Mouse (Mus musculus) heart, adult 10 weeks (tissue): ENCODE measurements around the gene 2310057M21Rik. TPM values are rescaled to one million over a fixed set of nuclear protein-coding genes. Genes with fewer than 3 reads are reported as not detected.

Experiments used
- polyA plus RNA-seq: library from polyadenylated mRNA; stranded (reverse); fragments of 350-450 nt; fragmentation: Illumina TruSeq; extraction: RNeasy Lipid Tissue Mini Kit (QIAGEN cat#74804); gene quantifications from one replicate; pipeline ENCODE4 v1.2.3, GENCODE M21; 2014; ENCODE audit warnings: low read depth, low replicate concordance

2310057M21Rik gene
- 9.1 TPM for polyA plus RNA-seq

DNA sequence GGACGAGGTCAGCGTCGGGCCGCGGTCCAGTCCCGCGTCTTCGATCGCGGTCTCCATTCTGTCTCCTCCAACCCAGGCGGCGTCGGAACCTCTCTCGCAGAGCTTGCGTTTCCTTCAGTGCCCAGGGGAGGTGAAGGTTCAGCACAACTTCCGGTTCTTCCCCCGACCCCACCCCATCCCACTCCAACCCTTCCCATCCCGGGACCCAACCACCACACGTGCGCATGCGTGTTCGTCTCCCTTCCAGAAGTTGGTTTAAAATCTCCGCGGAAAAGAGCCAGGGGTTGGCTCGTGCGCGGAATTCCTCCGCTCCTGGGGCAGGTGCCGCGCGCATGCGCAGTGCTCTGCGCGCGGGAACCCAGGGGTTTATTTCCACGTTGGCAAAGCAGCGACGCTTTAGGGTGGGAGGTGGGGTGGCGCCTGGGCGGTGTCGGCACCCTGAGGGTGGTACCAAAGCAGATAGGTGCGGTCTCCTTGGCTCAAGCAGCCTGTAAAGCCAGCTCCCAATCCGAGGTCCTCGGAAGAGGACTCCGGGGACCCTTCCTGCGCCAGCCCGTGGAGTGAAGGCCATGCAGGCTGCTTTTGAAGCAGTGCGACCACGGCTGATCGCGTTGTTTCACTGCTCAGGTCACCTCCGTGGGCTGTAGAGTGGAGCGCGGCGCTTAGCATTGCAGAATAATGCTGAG, at the start of gene 2310057M21Rik:
Gene 2310057M21Rik (minus strand): TSS at position 145 of the 686 bp plus-strand sequence.

DNA sequence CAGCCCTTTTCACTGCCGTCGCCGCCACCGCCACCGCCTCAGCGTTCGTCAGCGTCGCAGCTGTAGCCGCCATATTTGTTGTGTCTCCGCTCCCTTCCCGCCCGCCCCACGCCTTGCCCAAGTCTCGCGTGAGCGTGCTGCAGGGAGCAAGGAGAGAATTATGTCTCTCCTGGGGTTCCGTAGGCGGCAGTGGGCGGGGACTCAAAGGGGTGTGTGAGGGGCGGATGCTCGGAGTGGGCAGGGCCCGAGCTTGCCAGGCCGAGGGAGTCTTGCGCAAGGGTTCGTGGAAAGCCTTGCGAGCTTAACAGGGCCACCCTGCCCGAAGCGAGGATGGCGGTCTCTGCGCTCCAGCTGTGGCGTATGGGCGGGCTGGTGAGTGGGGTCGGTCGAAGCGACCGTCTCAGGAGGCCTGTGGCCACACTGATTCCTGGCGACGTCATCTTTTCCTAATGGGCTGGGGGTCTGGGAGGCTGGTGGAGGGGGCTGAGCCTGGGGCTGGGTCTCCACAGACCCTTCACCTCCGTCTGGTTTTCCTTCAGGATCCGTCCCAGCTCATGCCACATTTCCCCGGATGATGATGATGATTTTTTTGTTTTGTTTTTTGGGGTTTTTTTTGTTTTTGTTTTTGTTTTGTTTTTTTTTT, 48.0 kb upstream of the 2310057M21Rik start, which contains the start of the genes Ikzf5 and Acadsb:
Gene Ikzf5 (minus strand): TSS at position 106 of the 643 bp plus-strand sequence.
Gene Acadsb (plus strand): TSS at position 186 of the 643 bp plus-strand sequence.

DNA sequence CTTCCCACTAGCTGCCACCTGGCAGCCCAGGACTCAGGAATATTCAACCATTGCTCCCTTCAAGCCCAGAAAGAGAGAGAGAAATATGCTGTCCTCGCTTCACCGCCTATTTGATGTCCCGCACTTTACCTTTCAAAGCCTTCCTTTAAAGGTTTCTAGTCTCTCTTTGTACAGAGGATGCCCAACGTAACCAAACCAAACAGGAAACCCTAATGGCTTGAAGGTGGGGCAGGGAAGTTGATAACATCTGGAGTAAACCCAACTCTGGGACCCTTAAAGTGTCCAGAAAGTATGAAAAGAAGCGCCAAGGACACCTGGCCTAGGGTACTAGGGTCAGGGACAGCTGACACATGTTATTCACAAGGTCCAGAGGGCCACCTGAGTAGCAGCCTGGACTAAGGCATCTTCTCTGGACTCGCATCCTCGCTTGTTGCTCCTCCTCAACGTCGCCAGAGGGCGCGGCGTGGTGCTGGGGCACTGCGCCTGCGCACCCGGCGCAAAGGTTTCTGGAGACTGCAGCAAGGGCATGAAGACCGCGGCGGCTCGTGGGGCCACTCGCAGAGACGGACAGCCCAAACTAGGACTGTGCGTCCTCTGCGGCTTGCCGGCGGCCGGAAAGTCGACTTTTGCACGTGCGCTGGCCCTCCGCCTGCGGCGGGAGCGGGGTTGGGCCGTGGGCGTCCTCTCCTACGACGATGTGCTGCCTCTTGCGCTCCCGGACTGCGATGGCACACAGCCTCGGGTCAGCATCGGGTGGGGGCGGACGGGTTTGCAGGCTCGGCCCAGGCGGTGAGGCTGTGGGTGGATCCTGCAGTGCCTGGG, 8.3 kb upstream of the 2310057M21Rik start, which contains the start of gene Pstk:
Gene Pstk (plus strand): TSS at position 494 of the 822 bp plus-strand sequence.

DNA sequence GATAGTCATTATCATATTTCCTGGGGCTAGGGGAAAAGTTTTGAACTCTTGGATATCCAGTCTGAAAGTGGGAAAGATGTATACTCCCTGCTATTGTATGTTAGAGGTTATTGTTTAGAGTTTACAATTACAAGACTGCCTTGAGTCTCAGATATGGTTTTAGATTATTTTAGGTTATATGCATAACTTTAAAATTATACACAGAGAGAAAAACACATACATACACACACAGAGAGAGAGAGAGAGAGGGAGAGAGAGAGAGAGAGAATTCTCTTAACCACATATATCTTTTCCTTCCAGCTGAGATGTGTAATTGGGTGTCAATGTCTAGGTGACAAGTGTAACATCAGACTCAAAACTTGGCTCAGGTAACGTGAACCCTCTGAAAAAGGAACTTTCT, 29.0 kb downstream of the 2310057M21Rik start, which contains the start of gene Fam24a:
Gene Fam24a (plus strand): TSS at position 301 of the 400 bp plus-strand sequence.

DNA sequence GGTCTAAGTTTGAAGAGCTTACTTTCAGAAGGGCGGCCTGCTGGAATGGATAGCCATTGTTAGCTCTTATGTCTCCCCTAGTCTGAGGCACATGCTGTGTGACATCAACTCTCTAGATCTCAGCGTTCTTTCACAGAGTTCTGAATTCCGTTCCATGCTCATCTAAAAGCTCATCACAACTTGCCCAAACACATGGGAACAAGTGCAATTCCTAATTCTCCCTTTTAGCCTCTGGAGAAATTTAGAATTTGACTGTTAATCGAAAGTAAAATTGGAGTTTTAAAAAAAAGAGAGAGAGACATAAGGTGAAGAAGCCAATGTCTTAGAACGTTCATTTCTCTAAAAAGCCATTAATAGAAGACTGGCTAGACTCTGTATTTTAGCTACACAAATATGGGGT, 33.1 kb downstream of the 2310057M21Rik start, which contains the start of gene Fam24b:
Gene Fam24b (minus strand): TSS at position 101 of the 400 bp plus-strand sequence.

DNA sequence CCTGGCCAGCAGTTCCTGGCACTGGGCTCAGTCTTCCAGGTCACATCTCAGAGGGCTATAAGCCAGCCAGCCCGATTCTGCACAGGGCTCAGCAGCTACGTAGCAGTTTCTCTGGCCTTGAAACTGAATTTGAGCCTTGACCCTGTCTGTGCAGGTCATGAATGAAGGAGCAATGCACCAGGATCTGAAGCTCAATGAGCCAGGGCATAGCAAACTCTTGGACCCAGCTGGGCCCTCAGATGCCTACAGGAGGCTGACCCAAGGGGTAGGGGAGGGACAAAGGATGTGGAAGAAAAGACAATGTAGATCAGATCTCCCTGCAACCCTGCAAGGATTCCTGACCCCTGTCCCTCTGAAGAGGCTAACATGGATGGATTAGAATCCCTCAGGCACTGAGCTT, 40.4 kb downstream of the 2310057M21Rik start, which contains the start of gene Cuzd1:
Gene Cuzd1 (minus strand): TSS at position 101 of the 400 bp plus-strand sequence.

Other genes starting within 250 kb of the 2310057M21Rik start
- not detected for gene 4933402N03Rik, start 216.4 kb downstream of the 2310057M21Rik start, polyA plus RNA-seq
- gene 5430419D17Rik, start 188.4 kb downstream of the 2310057M21Rik start, polyA plus RNA-seq: 0.99 TPM
- gene Cuzd1, start 40.5 kb downstream of the 2310057M21Rik start, polyA plus RNA-seq: 0.45 TPM
- gene Fam24b, start 33.2 kb downstream of the 2310057M21Rik start, polyA plus RNA-seq: not detected
- not detected for gene Fam24a, start 28.9 kb downstream of the 2310057M21Rik start, polyA plus RNA-seq
- gene Pstk, start 8.4 kb upstream of the 2310057M21Rik start, polyA plus RNA-seq: 67.3 TPM
- 16.9 TPM for gene Ikzf5, start 47.8 kb upstream of the 2310057M21Rik start, polyA plus RNA-seq
- gene Acadsb, start 47.8 kb upstream of the 2310057M21Rik start, polyA plus RNA-seq: 211 TPM
- not detected for gene Hmx3, start 180.1 kb upstream of the 2310057M21Rik start, polyA plus RNA-seq
- not detected for gene Hmx2, start 186.0 kb upstream of the 2310057M21Rik start, polyA plus RNA-seq
- gene Bub3, start 197.5 kb upstream of the 2310057M21Rik start, polyA plus RNA-seq: 27.0 TPM